Mouse (Mus musculus): ENCODE data around the gene En2.

The En2 gene

DNA sequence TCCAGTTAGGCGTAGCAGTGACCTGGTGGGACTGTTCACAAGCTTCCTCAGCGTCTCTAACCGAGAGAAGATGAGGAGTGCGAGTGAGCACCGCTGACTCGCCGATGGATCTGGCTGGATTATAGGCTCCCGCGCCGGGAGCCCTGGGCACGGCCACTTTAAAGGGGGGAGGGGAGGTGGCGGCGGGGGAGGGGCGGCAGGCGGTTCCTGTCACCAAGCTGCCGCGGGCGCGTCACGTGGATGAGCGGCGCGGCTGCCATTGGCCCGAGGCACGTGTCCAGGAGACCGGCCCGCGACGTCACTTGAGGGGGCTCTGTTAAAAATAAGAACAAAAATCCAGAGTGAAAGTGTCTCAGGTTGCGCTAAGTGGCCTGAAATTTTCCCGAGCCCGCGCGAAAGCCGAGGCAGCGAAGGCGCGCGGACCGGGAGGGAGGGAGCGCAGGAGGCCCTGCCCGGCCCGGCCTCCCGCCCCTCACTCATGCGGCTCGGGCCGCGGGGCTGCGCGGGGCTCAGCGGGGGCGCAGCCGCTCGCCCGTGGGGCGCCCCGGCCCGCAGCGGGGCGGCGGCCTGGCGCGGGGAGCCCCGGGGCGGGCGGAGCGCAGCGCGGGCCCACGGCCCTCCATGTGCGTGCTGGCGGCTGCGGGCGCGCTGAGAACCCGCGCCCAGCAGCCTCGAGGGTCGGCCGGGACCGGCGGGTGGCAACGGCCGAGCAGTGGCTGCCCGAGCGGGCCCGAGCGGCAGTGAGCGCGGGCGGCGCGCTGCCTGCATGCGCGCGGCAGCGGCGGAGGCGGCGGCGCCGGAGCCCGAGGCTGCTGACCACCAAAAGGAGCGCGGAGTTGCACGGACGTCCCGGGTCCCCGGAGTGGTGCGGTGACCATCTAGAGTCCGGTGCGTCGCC lies at the start of gene En2:
Gene En2, plus strand, starts transcription at position 337 of the 898 bp plus-strand sequence.
- peak in 1 of 2 experiments; percentile 16 for DNase-seq (ENCODE audit: low spot score in 2 of 2)

GRCm38 (mm10) chr5:28117251-28117880 lies 48.1 kb upstream of the En2 start:
- no peak for DNase-seq (ENCODE audit: low spot score in 2 of 2)

DNA sequence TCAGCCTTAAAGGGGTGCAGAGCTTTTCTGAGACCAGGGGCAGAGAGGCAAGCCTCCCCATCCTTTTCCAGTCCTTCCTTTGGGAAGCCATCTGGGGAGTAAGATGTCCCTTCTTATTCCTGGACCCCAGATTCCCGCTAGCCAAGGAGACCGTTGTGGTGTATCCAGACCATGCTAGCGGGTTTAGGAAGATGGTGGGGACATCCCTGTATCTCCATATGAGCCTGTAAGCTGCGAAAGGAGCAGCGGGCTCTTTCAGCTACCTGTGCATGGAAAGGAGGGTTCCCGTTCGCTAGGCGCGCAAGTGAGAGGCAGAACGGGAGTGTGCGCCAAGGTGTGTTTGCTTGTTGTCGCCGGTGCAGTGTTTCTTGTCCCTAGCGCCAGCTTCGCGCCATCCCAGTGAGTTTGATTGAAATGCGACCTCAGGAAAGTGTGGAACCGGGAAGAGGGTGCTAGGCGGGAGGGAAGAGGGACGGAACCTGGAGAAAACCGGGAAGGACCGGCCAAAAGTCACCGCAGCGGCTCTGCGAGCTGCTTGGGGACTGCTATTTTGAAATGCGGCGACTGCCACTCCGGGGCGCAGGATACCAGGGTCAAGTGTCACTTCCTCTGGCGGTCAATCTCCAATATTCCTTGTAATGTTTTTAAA lies 47.5 kb upstream of the En2 start:
- no peak for DNase-seq (ENCODE audit: low spot score in 2 of 2)

DNA sequence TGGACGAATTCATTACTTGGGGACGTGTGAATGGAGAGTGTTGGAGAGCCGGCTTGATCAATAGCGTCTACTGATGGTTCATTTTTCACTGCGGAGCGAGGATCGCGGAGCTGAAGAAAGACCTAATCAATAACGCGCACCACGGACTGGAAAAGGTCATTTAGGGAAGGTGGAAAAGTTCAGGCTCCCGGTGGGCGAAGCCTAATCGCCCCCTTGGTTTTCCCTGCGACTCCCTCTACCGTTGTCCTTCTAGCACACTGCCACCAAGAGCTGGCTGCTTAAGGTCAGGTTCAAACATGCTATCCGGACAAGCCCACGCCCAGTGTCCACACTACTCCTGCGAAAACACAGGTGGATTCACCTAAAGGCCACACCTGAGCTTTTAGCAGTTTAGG lies 47.0 kb upstream of the En2 start:
- DNase-seq (ENCODE audit: low spot score in 2 of 2): no peak

DNA sequence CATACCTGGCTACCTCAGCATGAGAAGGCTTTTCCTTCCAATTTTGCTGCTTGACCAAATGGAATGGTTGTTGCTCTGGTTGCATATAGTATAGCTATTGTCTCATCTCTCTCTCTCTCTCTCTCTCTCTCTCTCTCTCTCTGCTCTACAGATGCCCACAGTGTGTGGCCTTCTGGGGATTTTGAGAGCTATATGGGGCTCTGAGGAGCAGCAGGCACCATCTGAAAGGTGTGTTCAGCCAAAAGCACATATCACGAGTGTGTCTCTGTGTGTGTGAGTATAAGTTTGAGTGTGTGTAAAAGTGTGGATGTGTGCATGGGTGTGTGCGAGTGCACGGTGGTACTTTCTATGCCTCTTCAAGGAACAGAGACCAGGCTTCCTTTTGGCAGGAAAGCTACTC lies 45.9 kb upstream of the En2 start:
- DNase-seq (ENCODE audit: low spot score in 2 of 2): no peak

GRCm38 (mm10) chr5:28122491-28123454 lies 42.7 kb upstream of the En2 start:
- peak; percentile 13 to 32 for DNase-seq (ENCODE audit: low spot score in 2 of 2)

- no peak for DNase-seq (ENCODE audit: low spot score in 2 of 2)
These were observed 42.1 kb upstream of the En2 start for GRCm38 (mm10) chr5:28123455-28123825.

GRCm38 (mm10) chr5:28124321-28125230 lies 40.9 kb upstream of the En2 start:
- DNase-seq (ENCODE audit: low spot score in 2 of 2): no peak

DNA sequence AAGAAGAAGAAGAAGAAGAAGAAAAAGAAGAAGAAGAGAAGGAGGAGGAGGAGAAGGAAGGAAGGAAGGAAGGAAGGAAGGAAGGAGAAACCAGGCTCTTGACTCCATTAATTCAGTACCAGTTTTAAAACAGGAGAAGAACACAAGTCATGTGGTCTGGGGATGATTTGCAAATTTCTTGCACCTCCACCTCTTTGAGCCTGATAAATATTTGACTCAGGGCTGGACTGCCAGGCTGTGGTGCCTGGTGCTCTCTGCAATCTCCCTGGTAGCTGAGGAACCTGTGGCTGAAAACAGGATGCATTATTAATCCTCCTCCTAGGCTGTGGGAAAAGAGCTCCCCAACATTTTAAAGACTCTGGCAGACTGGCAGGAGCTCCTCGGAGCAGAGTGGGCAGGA lies 36.6 kb upstream of the En2 start:
- DNase-seq (ENCODE audit: low spot score in 2 of 2): no peak

GRCm38 (mm10) chr5:28132231-28132630 lies 33.3 kb upstream of the En2 start:
- DNase-seq (ENCODE audit: low spot score in 2 of 2): no peak

DNA sequence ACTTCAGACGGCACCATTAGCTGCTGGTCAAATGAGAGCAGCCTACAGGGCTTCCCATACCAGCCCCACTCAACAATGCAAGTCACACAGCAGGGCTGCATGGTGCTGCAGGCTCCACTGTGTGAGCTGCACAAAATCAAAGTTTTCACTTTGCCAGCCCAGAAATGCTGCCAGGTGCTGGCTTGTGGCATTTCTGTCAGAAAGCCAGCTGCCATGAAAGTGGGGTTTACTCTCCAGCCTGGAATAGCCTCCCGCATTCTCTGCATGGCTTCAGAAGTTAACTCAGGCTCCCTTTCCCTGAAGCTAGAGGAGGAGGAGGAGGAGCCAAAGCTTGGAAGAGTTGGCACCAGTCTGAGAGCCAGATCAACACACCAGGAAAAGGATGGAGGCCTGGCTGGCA lies 29.1 kb upstream of the En2 start:
- DNase-seq (ENCODE audit: low spot score in 2 of 2): no peak

DNA sequence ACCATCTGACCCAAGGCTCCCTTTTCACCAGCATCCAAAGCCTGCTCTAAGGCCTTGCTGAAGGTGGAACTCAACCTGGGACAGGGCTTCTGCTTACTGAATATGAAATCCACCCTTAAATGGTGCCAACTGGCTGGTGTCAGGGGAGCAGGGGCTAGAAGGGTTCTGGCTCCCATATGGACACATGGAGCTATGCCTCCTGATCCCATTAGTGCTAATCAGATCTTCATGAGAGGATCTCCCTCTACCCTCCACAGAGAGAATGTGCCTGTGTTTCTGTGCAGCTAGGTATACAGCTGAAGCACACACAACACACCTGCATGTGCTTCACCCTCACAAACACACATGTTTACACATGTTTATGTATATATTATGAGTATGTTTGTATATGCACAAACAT lies 20.9 kb upstream of the En2 start:
- no peak for DNase-seq (ENCODE audit: low spot score in 2 of 2)

DNA sequence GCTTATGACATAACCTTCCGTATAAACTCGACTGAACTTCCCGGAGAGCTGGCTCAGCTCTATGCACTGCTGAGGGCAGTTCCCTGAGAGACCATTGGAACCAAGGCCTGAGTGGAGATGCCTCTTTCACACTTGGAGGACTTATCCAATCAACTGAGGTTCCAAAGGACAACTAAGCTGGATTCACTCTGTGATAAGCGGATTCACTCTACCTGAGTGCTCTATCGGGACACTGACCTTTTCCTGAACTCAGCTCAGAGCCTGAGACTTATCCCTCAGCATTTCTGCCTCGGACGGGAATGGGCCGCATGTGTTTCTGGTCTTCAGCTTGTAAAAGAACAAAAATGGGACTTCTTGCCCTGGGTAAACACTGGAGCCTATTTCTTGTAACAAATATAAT lies 19.5 kb upstream of the En2 start:
- DNase-seq (ENCODE audit: low spot score in 2 of 2): no peak

GRCm38 (mm10) chr5:28148473-28148872 lies 17.0 kb upstream of the En2 start:
- DNase-seq (ENCODE audit: low spot score in 2 of 2): no peak

DNA sequence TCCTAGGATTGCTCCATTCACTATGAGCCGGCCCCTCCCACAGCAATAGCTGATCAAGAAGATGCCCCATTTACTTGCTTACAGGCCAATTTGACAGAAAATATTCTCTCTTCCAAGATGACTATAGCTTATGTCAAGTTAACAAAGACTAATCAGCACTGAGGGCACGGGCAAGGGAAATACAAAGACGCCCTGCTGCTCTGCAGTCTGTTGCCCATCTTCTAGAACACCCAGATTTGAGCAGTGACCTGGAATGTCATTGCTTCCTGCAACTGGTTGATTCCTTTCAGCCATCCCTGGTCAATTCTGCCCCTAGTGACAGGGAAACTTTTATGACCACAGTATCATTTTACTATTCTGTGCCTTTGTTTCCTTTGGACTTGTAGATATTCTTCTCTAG lies 16.1 kb upstream of the En2 start:
- DNase-seq (ENCODE audit: low spot score in 2 of 2): no peak

DNA sequence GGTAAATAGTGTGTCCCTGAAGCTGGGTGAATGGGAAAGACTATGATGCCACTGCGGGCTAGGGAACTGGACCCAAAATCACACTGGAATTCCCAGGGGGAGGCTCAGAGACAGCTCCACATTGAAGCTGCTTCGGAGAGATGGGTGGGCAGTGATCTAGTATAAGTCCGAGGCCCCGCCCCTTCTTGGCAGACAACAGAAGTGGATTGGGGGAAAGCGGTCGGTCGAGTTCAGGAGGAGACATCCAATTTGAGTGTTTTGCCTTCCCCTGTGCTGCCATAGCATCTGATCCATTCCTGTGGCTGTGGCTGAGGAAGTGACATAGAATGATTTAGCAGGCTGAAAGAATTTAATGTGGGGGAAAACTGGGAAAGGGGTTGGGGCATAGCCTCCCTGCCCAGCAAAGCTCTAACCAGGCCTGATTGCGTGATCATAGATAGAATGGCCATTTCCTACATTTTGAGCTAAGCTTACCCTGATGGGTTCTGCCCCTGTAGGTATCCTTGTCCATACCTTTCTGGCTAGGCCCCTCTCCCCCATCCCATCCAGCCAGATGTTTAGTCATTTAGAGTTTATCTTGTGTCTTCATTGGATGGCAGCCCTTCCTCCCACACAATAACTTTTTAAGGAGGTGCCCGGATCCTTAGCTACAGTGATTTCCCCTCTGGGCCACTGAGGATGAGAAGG lies 8.3 kb upstream of the En2 start:
- DNase-seq (ENCODE audit: low spot score in 2 of 2): no peak

GRCm38 (mm10) chr5:28157781-28158180 lies 7.7 kb upstream of the En2 start:
- no peak for DNase-seq (ENCODE audit: low spot score in 2 of 2)

DNA sequence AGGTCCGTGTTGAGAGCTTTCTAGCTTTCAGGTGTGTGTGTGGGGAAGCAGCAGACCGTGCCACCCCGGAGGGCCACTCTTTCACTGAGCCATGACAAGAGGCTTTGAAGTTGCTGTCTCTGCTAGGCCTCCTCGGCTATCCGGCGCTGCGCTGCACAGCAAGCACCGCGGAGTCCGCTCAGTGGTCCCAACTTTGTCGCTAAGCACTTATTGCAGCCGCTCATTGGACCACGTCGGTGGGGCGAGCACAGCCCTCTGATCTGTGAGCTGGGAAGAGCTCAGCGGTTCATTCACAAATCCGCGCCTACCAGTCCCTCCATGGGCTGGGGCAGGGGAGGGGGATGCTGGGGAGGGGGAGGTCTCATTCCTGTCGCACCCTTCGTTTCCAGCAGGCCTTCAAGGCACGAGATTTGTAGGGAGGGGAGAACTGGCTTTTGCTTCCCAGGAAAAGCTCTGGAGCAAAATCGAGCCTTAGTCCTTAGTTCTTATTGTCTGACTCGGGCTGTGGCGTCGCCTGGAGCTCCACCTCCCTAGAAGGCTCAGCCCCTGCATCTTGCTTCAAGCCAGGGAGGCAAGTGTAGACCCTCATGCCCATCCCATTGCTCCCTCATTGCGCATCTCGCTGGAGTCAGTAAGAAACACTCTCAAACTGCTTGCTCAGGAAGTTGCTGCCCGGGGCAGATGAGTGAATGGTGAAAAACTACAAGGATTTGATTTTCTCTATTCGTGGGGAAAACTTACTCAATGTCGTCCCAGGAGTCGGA lies 7.0 kb upstream of the En2 start:
- DNase-seq (ENCODE audit: low spot score in 2 of 2): no peak

GRCm38 (mm10) chr5:28159072-28159458 lies 6.4 kb upstream of the En2 start:
- no peak for DNase-seq (ENCODE audit: low spot score in 2 of 2)
